Mouse (Mus musculus) stomach, embryonic 16.5 days (tissue): ENCODE measurements around the gene Adprhl1. TPM values are rescaled to one million over a fixed set of nuclear protein-coding genes. Genes with fewer than 3 reads are reported as not detected.

ENCODE experiments used
- microRNA counts: library from miRNA; unstranded; fragments of <30 nt; microRNA quantifications from one replicate; lab custom pipeline; 2016
- microRNA-seq: library from miRNA; unstranded; fragments of <30 nt; microRNA quantifications from one replicate; pipeline ENCODE4, GENCODE M21; 2016
- polyA plus RNA-seq: library from polyadenylated mRNA; unstranded; fragments of >200 nt; fragmentation: Nextera tagmentation; extraction: Ambion mirVana; gene quantifications from 2 replicates; pipeline ENCODE4 v1.2.1, GENCODE M21; 2015

Gene Adprhl1
- polyA plus RNA-seq, 1 experiment from 2014 or later, result 4.2 TPM

MicroRNA genes within 50 kb of the gene (microRNA counts, 519-probe panel; counts per million panel counts)
- microRNA mmu-miR-1968 (lab: Ali Mortazavi, UCI), result 1,912 counts per million, percentile 36 among the panel's probes with 10 or more counts

Small RNAs within 50 kb of the gene (microRNA-seq; reads per million reads assigned to microRNA genes)
- 12.6 reads per million, percentile 34 among the genes with 10 or more reads in this experiment for gene Mir1968

Other genes starting within 250 kb of the Adprhl1 start
- gene F7, start 228.1 kb downstream of the Adprhl1 start, polyA plus RNA-seq, result 0.47 and 0.54 TPM in 2 replicates
- 11.7 and 12.5 TPM in 2 replicates for gene F10, start 216.9 kb downstream of the Adprhl1 start, polyA plus RNA-seq
- 3.5 and 3.8 TPM in 2 replicates for gene Proz, start 193.2 kb downstream of the Adprhl1 start, polyA plus RNA-seq
- gene Pcid2, start 148.7 kb downstream of the Adprhl1 start, polyA plus RNA-seq, result 31.3 and 32.0 TPM in 2 replicates
- gene Cul4a, start 148.5 kb downstream of the Adprhl1 start, polyA plus RNA-seq, result 93.5 and 101 TPM in 2 replicates
- 241 and 263 TPM in 2 replicates for gene Lamp1, start 95.0 kb downstream of the Adprhl1 start, polyA plus RNA-seq
- gene Grtp1, start 53.5 kb downstream of the Adprhl1 start, polyA plus RNA-seq, result 22.6 and 25.5 TPM in 2 replicates
- 21.4 and 21.5 TPM in 2 replicates for gene Dcun1d2, start 34.0 kb upstream of the Adprhl1 start, polyA plus RNA-seq
- 34.0 and 34.9 TPM in 2 replicates for gene Tmco3, start 34.0 kb upstream of the Adprhl1 start, polyA plus RNA-seq
- 134 and 140 TPM in 2 replicates for gene Tfdp1, start 84.6 kb upstream of the Adprhl1 start, polyA plus RNA-seq
- gene Atp4b, start 142.7 kb upstream of the Adprhl1 start, polyA plus RNA-seq, result 59.5 and 89.0 TPM in 2 replicates
- gene Grk1, start 150.9 kb upstream of the Adprhl1 start, polyA plus RNA-seq, result 0.02 TPM in 1 of 2 replicates, not detected in the other
- 4.3 and 5.0 TPM in 2 replicates for gene Tmem255b, start 181.0 kb upstream of the Adprhl1 start, polyA plus RNA-seq
- 151 and 162 TPM in 2 replicates for gene Gas6, start 240.3 kb upstream of the Adprhl1 start, polyA plus RNA-seq